Mouse (Mus musculus) layer of hippocampus, adult 9-11 months (tissue): ENCODE data around the gene Clrn1.
A peak's percentile ranks its signal among the peaks of the same experiment; 100 is the strongest.

Experiments used
- DNase-seq: peaks from one replicate; pipeline ENCODE4 v3.0.0; 2022

Gene Clrn1

GRCm38 (mm10) chr3:58829926-58830325 is 55.2 kb downstream of the Clrn1 start:
- DNase-seq: no peak

- no peak for DNase-seq
Observed at GRCm38 (mm10) chr3:58828366-58829153, 56.6 kb downstream of the Clrn1 start.

DNA sequence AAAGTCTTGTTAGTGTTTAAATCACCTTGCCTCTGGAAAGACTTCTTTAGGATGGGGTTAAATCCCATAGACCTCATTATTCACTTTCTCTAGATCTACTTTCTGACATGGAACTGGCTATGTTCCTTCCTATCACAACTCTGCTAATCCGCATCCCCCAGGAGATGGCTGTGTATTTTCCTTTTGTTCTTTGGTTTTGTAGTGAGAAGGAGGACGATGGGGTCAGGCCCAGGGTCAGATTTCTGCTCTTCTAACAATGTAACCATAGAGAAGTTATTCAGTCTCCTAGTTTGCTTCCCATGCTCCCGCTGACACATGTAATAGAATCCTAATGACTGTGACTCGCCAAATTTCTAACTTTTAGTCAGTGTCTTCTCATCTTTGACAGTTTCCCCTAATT is 58.9 kb downstream of the Clrn1 start:
- no peak for DNase-seq

DNA sequence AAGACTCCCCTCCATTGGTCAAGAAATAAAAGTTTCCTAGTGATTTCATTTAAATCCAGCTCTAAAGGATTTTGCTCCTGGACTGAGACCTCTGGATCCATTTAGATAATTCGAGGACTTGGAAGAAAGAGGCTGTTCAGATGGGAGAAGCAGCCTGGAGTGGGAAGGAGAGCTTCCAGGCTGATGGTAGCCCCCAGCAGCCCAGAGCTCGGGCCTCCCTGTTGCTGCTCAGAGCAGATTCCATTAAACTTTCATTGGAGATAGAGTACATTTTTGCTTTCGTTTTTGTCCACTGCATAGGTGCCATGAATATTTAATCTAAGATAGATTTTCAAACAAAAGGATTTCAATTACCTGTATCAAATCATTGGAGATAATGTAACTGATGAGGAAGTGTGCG is 62.9 kb downstream of the Clrn1 start, which contains the start of gene Mindy4b-ps:
Mindy4b-ps (minus strand) TSS at position 101 of the 400 bp plus-strand sequence.
- DNase-seq: no peak

- DNase-seq: no peak
Observed at GRCm38 (mm10) chr3:58817337-58817736, 67.8 kb downstream of the Clrn1 start.

DNA sequence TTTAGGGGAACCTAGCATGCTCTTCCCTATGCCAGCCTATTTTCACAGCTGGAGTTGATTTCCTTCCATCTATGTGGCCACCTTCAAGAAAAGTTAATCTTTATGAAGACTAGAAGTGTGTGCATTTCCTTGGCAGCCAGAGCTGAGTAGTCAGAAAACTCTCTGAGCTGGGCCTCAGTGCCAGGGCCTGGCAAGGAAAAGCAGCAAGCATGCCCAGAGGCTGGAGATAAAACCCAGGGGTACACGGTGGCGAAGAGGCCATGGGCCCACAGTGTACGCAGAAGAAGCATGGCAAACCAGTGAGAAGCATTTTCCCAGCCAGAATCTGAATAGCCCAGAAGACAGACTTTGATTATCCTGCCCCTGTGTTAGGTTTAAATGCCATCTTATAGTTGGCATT is 70.9 kb downstream of the Clrn1 start:
- no peak for DNase-seq

- DNase-seq: peak; percentile 34
Observed at GRCm38 (mm10) chr3:58810353-58810752, 74.8 kb downstream of the Clrn1 start.

DNA sequence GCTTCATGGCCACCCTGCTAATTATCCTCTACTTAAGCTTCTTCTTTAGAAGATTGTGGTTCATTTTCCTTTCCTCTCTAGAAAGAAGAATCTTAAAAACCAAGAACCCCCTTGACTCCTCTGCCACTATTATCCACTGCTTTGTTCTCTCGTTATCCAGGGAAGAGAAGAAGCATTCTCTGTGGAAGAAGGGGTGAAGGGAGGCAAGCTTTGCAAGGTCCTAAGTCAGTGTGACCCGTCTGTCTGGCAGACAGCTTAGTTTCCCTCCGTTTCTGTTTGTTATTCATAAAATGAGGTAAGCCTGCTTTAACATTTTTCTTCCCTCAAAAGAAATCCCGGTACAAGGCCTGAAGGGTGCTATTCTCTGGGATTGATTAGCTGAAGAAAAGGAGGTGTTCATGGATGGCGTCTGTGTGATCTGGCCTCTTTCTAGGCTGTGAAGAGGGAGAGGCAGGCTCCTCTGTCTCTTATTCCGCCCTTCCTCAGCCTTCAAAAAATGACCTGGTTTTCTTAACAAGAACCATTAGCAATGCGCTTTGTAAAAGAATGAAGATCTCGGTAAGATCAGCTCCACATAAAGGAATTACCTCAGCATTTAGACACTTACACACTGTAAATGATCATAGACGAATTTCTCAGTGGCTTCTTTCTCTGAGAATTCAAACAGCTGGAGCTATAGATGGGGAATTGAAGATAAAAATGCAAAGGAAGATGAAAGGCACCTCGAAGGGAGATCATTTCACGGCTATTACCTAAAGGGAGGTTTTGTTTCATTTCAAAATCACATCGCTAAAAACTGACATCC is 75.8 kb downstream of the Clrn1 start:
- no peak for DNase-seq

DNA sequence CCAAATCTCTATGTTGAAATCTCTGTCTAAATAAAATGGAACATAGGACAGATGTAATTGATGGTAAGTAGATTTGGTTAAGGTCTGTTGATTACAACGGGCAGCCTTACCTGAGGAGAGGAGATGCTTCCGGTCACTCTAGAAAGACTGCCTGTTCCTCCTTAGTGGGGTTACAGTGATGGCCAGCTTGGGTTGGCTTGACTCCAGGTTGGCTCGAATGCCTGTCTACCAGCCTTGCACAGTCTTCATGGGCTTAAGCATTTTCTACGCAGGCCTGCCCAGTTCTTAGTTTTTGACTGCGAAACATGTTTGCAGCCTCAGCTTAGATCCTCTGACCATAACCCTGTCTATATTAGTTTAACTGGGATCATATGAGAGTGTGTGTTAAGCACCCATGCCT is 76.5 kb downstream of the Clrn1 start:
- no peak for DNase-seq

DNA sequence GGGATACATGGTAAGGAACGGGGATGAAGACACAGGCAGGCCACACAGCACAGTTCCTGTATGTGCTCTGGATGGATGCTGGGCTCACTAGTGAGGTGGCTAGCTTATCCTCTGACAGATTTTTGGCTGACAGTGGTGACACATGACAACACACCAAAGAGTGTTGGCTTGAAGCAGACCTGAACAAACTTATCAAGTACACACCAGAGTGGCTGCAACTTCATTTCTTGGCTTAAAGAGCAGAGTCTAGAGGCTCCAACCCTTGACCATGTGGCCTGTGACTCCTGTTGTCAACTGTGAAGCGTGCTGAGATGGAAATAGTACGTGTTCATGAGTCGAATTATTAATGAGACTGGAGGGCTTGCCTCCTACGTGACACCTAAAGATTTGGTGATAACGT is 80.4 kb downstream of the Clrn1 start:
- no peak for DNase-seq

- DNase-seq: no peak
Observed at GRCm38 (mm10) chr3:58798676-58799075, 86.5 kb downstream of the Clrn1 start.

DNA sequence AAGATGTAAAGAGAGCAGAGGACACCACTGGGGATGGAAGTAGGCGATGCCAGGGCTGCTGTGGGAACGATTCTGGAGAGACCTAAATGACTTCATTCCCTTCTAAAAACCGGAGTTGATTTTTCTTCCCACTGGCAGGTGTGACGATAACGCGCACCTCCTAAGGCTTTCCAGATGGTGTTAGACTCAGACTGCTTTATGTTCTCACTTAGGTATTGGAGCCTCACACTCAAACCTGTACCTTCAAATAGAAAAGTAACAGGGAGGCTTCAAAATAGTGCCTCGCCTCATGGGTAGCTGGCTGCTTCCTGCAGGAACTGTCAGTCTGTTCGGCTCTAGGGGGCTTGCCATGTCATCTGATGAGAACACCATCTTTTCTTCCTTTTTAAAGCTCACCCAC is 86.9 kb downstream of the Clrn1 start:
- DNase-seq: no peak
